Mouse (Mus musculus) kidney, embryonic 14.5 days (tissue): ENCODE data around the gene Skil. TPM values are rescaled to one million over a fixed set of nuclear protein-coding genes. Genes with fewer than 3 reads are reported as not detected.

ENCODE experiments used
- ATAC-seq: fragments of 200-750 bp; cut with Nextera tagmentation; 2 replicates; pipeline ENCODE4 v1.8.0; 2017; ENCODE audit warnings: moderate number of reproducible peaks, mild to moderate bottlenecking, moderate TSS enrichment, moderate library complexity; ENCODE audit not compliant: low FRiP score, low TSS enrichment
- H3K27ac ChIP-seq: fragments of 300-500 bp; sonication (generic); 2 replicates; pipeline ENCODE4 v1.5.1; 2014; ENCODE audit warnings: low read depth, mild to moderate bottlenecking, low read length, moderate library complexity, mixed read lengths
- H3K27me3 ChIP-seq: fragments of 300-500 bp; sonication (generic); 2 replicates; pipeline ENCODE4 v1.6.1; 2014; ENCODE audit warnings: mild to moderate bottlenecking, low read length; ENCODE audit not compliant: control insufficient read depth, insufficient read depth
- H3K36me3 ChIP-seq: fragments of 300-500 bp; sonication (generic); 2 replicates; pipeline ENCODE4 v1.6.1; 2014; ENCODE audit warnings: low read length, mixed read lengths; ENCODE audit not compliant: control insufficient read depth, insufficient read depth
- H3K4me1 ChIP-seq: fragments of 300-500 bp; sonication (generic); 2 replicates; pipeline ENCODE4 v1.6.1; 2014; ENCODE audit warnings: low read length, mixed read lengths; ENCODE audit not compliant: control insufficient read depth, insufficient read depth
- H3K4me2 ChIP-seq: fragments of 300-500 bp; sonication (generic); replicated peaks from 2 replicates; pipeline ENCODE4 v1.6.1; 2014; ENCODE audit warnings: low read depth, mild to moderate bottlenecking, low read length
- H3K4me3 ChIP-seq: fragments of 300-500 bp; sonication (generic); 2 replicates; pipeline ENCODE4 v1.5.1; 2014; ENCODE audit warnings: mild to moderate bottlenecking, low read length
- H3K9ac ChIP-seq: fragments of 300-500 bp; sonication (generic); 2 replicates; pipeline ENCODE4 v1.6.1; 2014; ENCODE audit warnings: low read depth, mild to moderate bottlenecking, low read length, moderate library complexity
- H3K9me3 ChIP-seq: fragments of 300-500 bp; sonication (generic); 2 replicates; pipeline ENCODE4 v1.6.1; 2016; ENCODE audit warnings: low read length; ENCODE audit not compliant: control insufficient read depth
- WGBS: fragments of 180-500 bp; shearing (Covaris S2); extraction: QIAGEN DNeasy Blood & Tissue Kit; methylation state at CpG from one replicate; pipeline ENCODE4 v1.1.7; 2014; 5-methylcytosine and 5-hydroxymethylcytosine counted together
- polyA plus RNA-seq: library from polyadenylated mRNA; unstranded; fragments of >200 nt; fragmentation: Nextera tagmentation; extraction: Ambion mirVana; gene quantifications from 2 replicates; pipeline ENCODE4 v1.2.1, GENCODE M21; 2014

Skil gene
- polyA plus RNA-seq, 1 experiment from 2014 or later, result 26.8 TPM

DNA sequence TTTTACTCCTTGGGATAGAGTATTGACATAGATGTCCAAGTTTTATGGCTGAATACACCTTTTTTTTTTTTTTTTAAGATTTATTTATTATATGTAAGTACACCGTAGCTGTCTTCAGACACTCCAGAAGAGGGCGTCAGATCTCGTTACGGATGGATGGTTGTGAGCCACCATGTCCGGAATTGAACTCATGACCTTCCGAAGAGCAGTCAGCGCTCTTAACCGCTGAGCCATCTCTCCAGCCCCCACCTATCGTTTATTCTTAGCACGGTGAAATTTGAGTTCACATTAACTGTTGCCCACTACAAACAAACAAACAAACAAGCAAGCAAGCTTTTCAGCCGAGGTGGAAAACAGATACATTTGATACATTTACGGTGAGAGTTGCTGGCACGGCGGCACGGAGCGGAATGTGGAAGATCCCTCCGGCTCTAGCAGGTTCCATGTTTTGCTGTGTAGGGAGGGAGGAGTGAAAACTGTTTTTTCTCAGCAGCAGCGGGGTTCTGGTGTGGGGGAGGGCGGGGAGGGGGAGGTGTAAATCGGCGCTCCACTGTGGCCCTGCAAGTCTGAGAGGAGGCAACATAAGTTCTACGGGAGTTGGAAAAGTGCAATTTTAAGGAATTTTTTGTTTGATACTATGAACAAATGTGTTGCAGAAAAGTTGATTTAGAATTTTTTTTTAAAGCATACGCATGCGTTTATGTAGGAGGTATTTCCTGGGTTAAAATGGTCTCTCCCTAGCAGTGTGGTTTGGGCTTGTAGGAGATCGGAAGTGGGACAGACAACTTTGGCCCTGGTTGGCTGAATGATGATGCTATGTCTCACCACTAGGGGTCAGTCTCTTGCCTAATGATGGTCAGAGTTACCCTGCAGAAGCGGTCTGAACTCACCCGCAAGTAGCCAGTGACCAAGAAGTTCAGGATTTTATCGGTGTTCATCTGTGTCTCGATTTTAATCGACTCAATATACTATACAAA, 37.9 kb upstream of the Skil start:
- peak overlapping the region; percentile 63 for H3K27ac ChIP-seq
- H3K4me3 ChIP-seq, result peak overlapping the region; percentile 37
- WGBS, result 2% methylated on average over 30 of the region's 30 CpGs
- ATAC-seq, result peak; percentile 88
- H3K9me3 ChIP-seq, result no peaks in the 10 kb centered on the region
- no peaks in the 10 kb centered on the region for H3K27me3 ChIP-seq
- H3K4me1 ChIP-seq, result no peaks in the 10 kb centered on the region
- H3K4me2 ChIP-seq, result peak overlapping the region; percentile 55
- peak overlapping the region; percentile 40 for H3K9ac ChIP-seq
- no peaks in the 10 kb centered on the region for H3K36me3 ChIP-seq

GRCm38 (mm10) chr3:31060745-31061102, 34.1 kb upstream of the Skil start:
- Histone ChIP-seq H3K27ac (no peak overlapping the region; the same call in 1 of the 2 replicates), H3K4me2 (no peak overlapping the region), H3K9ac (no peak overlapping the region), H3K4me3 (no peak overlapping the region), H3K27me3 (no peaks in the 10 kb centered on the region), H3K36me3 (no peaks in the 10 kb centered on the region), H3K4me1 (no peaks in the 10 kb centered on the region), H3K9me3 (no peaks in the 10 kb centered on the region)
- no peak for ATAC-seq
- whole genome bisulfite sequencing, result 85% methylated on average over 8 of the region's 8 CpGs

DNA sequence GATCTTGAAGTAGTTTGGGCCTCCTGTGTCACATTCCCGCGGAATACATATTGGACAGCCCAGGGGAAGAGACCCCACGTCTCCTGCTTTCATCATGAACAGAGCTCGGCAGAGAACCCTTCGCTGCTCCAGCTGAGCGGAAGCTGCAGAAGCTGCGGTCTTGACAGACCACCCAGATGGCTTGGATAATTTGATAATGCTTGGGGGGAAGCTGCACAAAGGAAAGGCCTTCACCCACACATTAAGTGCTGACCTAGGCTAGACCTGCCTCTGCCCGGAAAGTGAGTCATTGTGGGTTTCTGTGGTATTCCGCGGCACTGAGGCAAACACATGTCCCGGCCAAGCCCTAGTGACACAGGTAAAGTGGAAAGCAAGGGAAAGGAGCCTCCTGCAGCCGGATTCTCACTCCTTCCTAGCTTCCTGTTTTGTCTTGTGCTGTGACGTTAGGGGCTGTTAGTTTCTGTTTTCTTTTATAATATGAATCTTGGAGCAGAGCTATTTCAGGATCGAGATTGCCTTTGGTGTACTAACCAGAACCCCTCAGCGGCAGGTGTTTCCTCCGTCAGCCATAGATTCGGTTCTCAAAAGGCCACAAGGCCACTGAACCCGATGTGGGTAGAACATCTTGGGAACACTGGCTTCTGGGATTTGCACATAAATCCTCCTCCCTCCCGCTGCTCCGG, 33.6 kb upstream of the Skil start:
- Histone ChIP-seq H3K27me3 (no peaks in the 10 kb centered on the region), H3K27ac (no peak overlapping the region; the same call in 1 of the 2 replicates), H3K9ac (no peak overlapping the region), H3K9me3 (no peaks in the 10 kb centered on the region), H3K36me3 (no peaks in the 10 kb centered on the region), H3K4me2 (0 out of 2 replicates have a peak overlapping the region, but pooled peaks have one; percentile 5), H3K4me3 (no peak overlapping the region), H3K4me1 (no peaks in the 10 kb centered on the region)
- no peak for ATAC-seq
- 66% methylated on average over 20 of the region's 20 CpGs for WGBS

GRCm38 (mm10) chr3:31061786-31062120, 33.1 kb upstream of the Skil start:
- H3K27me3 ChIP-seq, result no peaks in the 10 kb centered on the region
- H3K9ac ChIP-seq, result no peak overlapping the region
- H3K27ac ChIP-seq, result no peak overlapping the region
- no peak for ATAC-seq
- H3K4me2 ChIP-seq, result 0 out of 2 replicates have a peak overlapping the region, but pooled peaks have one; percentile 5
- no peaks in the 10 kb centered on the region for H3K9me3 ChIP-seq
- WGBS, result 62% methylated on average over 4 of the region's 4 CpGs
- no peak overlapping the region for H3K4me3 ChIP-seq
- no peaks in the 10 kb centered on the region for H3K4me1 ChIP-seq
- no peaks in the 10 kb centered on the region for H3K36me3 ChIP-seq

GRCm38 (mm10) chr3:31062325-31062724, 32.5 kb upstream of the Skil start:
- ATAC-seq, result no peak
- Histone ChIP-seq H3K36me3 (no peaks in the 10 kb centered on the region), H3K4me2 (no peak overlapping the region), H3K9me3 (no peaks in the 10 kb centered on the region), H3K4me3 (no peak overlapping the region), H3K9ac (no peak overlapping the region), H3K27ac (no peak overlapping the region), H3K27me3 (no peaks in the 10 kb centered on the region), H3K4me1 (no peaks in the 10 kb centered on the region)
- WGBS, result 88% methylated on average over 7 of the region's 7 CpGs

DNA sequence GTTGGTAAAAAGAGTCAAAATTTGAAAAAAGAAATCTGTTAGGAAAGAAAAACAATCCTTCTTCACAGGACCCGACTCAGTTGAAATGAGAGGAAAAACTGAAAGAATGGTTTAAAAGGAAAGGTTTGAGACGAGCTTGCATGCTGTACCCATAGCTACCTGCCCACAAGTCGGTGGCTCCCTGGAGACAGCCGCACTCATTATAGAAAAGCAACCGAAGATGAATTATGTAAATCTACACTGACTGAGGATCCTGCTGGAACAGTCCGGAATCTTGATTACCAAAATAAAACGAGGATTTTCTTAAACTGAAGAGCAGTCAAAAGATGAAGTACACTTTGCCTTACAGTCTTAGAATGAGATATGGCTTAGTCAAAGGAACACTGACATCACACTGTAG, 26.4 kb upstream of the Skil start:
- Histone ChIP-seq H3K4me2 (no peak overlapping the region), H3K9ac (no peak overlapping the region), H3K4me3 (no peak overlapping the region), H3K27me3 (no peaks in the 10 kb centered on the region), H3K4me1 (no peaks in the 10 kb centered on the region), H3K36me3 (no peaks in the 10 kb centered on the region), H3K9me3 (no peaks in the 10 kb centered on the region), H3K27ac (no peak overlapping the region)
- ATAC-seq, result no peak
- 83% methylated on average over 7 of the region's 7 CpGs for WGBS

- WGBS, result 90% methylated on average over 14 of the region's 14 CpGs
- H3K4me2 ChIP-seq, result no peak overlapping the region
- H3K4me3 ChIP-seq, result no peak overlapping the region
- no peak overlapping the region for H3K9ac ChIP-seq
- H3K36me3 ChIP-seq, result no peaks in the 10 kb centered on the region
- H3K27me3 ChIP-seq, result no peaks in the 10 kb centered on the region
- no peak overlapping the region for H3K27ac ChIP-seq
- no peaks in the 10 kb centered on the region for H3K4me1 ChIP-seq
- ATAC-seq, result no peak
- no peaks in the 10 kb centered on the region for H3K9me3 ChIP-seq
These were observed 23.1 kb upstream of the Skil start for GRCm38 (mm10) chr3:31071804-31072203.

GRCm38 (mm10) chr3:31075808-31076207, 19.1 kb upstream of the Skil start:
- H3K9me3 ChIP-seq, result no peaks in the 10 kb centered on the region
- no peaks in the 10 kb centered on the region for H3K36me3 ChIP-seq
- no peak overlapping the region for H3K9ac ChIP-seq
- H3K4me1 ChIP-seq, result no peaks in the 10 kb centered on the region
- no peak overlapping the region for H3K27ac ChIP-seq
- H3K27me3 ChIP-seq, result no peaks in the 10 kb centered on the region
- H3K4me3 ChIP-seq, result no peak overlapping the region
- 33% methylated on average over 11 of the region's 11 CpGs for WGBS
- no peak for ATAC-seq
- H3K4me2 ChIP-seq, result no peak overlapping the region
